Mouse (Mus musculus) cerebellum, adult 2 months (tissue): ENCODE results near the gene Rasa3.

ENCODE experiments used
- CTCF ChIP-seq: fragments of 200-500 bp; IDR thresholded peaks from 2 replicates; pipeline ENCODE4 v1.5.1; 2011; ENCODE audit warnings: low read depth, mild to moderate bottlenecking, control low read depth, low read length, moderate library complexity, borderline replicate concordance; ENCODE audit not compliant: insufficient read depth
- POLR2A ChIP-seq: fragments of 200-500 bp; IDR thresholded peaks from 2 replicates; pipeline ENCODE4 v1.6.1; 2011; ENCODE audit warnings: low read length, control low read depth, borderline replicate concordance; ENCODE audit not compliant: insufficient read depth

GRCm38 (mm10) chr8:13530941-13531340, 146.5 kb downstream of the Rasa3 start:
- TF ChIP-seq CTCF (no peak), POLR2A (no peak)
